Mouse (Mus musculus) olfactory bulb, adult 2 months (tissue): ENCODE results near the gene Pik3r5.

Experiments
- CTCF ChIP-seq: fragments of 200-500 bp; IDR thresholded peaks from 2 replicates; pipeline ENCODE4 v1.5.1; 2012; ENCODE audit warnings: low read depth, mild to moderate bottlenecking, low read length, moderate library complexity; ENCODE audit not compliant: insufficient read depth
- POLR2A ChIP-seq: fragments of 200-500 bp; IDR thresholded peaks from 2 replicates; pipeline ENCODE4 v1.6.1; 2012; ENCODE audit warnings: mild to moderate bottlenecking, low read depth, low read length, moderate library complexity; ENCODE audit not compliant: insufficient read depth

- TF ChIP-seq CTCF (no peak), POLR2A (no peak)
Observed at GRCm38 (mm10) chr11:68395546-68395945, 36.4 kb upstream of the Pik3r5 start.
